ENCODE assay signal across 19 mouse cellular contexts in the genomic region with DNA sequence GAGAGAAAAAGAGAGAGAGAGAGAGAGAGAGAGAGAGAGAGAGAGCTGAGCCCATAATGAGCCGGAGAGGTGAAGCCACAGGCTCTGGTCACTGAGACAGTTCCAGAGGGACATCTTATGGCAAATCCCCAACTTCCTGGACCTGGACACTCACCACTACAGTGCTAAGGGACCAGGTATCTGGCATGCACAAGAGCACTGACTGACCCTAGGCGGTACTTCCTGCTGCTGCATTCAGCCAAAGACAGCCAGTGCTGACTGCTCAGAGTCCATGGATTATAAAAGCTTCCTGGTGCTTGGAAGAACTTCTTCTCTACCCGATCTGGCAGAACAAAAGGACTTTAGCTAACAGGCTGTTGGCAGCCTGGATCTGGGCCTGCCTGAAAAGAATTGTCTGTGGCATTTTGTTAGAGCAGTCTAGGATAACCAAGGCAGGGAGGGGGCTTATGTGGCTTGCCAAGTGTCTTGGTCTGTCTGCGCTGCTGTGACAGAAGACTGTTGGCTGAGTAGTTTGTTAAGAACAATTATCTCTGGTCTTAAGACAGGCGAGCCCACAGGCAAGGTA. TPM values are rescaled to one million over a fixed set of nuclear protein-coding genes. Genes with fewer than 3 reads are reported as not detected.
DNase-seq lines count a peak whose midpoint lies in the region; ATAC-seq and TF ChIP-seq lines count a peak whose summit lies in the region.
"Had no signal": no experiment of that assay in that cellular context is flagged by ENCODE, and none has a peak within 500 bp of the region (broad histone marks: within the 10 kb centered on the region; RNA-seq: fewer than 3 reads in every experiment).

No protein-coding gene starts in this region.

- DNase-seq in frontal cortex, adult 2 months (ENCODE audit: extremely low spot score in 1 of 2, low spot score in 1 of 2), result no peak
- DNase-seq in lung, embryonic 14.5 days, result no peak
- no peak for DNase-seq in lung, adult 18-20 months
- peak; percentile 43 for DNase-seq in adipocyte (ENCODE audit: low spot score)
- no peak for DNase-seq in left cerebral cortex, postnatal 10 days (ENCODE audit: extremely low spot score in 1 of 2, low spot score in 2 of 2)
- DNase-seq in frontal cortex, postnatal 36 days (ENCODE audit: low spot score in 2 of 2), result no peak
- DNase-seq: adrenal gland, adult 8-10 months; B cell, adult 2 months; cerebellum, adult 9-11 months; gastrocnemius, postnatal 25 days; kidney, adult 18-20 months; kidney, postnatal 25 days; lung, postnatal 36 days had no signal

- no peaks in the 10 kb centered on the region for H3K36me3 ChIP-seq in lung, embryonic 14.5 days (ENCODE audit: insufficient read depth)
- H3K36me3 ChIP-seq in intestine, postnatal 0 days (ENCODE audit: control insufficient read depth, insufficient read depth), result no peaks in the 10 kb centered on the region
- H3K36me3 ChIP-seq: heart, embryonic 12.5 days had no signal

- no peaks in the 10 kb centered on the region for H3K27me3 ChIP-seq in lung, embryonic 14.5 days (ENCODE audit: insufficient read depth, low read length)
- no peaks in the 10 kb centered on the region for H3K27me3 ChIP-seq in intestine, postnatal 0 days (replicated peaks; ENCODE audit: control insufficient read depth, insufficient read depth, low read length)
- H3K27me3 ChIP-seq: heart, embryonic 12.5 days had no signal

- H3K4me1 ChIP-seq in lung, embryonic 14.5 days (ENCODE audit: insufficient read depth), result peaks cover 15% of the 10 kb centered on the region; the same call in 1 of the 2 replicates
- peaks cover 9% of the 10 kb centered on the region; the same call in 1 of the 2 replicates for H3K4me1 ChIP-seq in intestine, postnatal 0 days (replicated peaks; ENCODE audit: control insufficient read depth, insufficient read depth, low read length)

- peaks cover 6% of the 10 kb centered on the region; the same call in 1 of the 2 replicates for H3K9me3 ChIP-seq in lung, embryonic 14.5 days (ENCODE audit: low read depth, low read length)
- H3K9me3 ChIP-seq in intestine, postnatal 0 days (ENCODE audit: control insufficient read depth), result no peaks in the 10 kb centered on the region

- WGBS in lung, embryonic 14.5 days, result 71% methylated on average over 5 of the region's 5 CpGs
- 53% methylated on average over 5 of the region's 5 CpGs for WGBS in intestine, postnatal 0 days

- no peak overlapping the region for H3K9ac ChIP-seq in lung, embryonic 14.5 days
- H3K9ac ChIP-seq in intestine, postnatal 0 days (ENCODE audit: low read depth, low read length), result no peak overlapping the region
- H3K9ac ChIP-seq: heart, embryonic 12.5 days had no signal

- peak overlapping the region; percentile 20; the same call in 1 of the 2 replicates for H3K27ac ChIP-seq in lung, embryonic 14.5 days (ENCODE audit: low read depth)
- H3K27ac ChIP-seq in intestine, postnatal 0 days (ENCODE audit: low read depth, low read length), result peak overlapping the region; percentile 68
- H3K27ac ChIP-seq: left cerebral cortex, adult 2 months had no signal

- H3K4me2 ChIP-seq in lung, embryonic 14.5 days, result no peak overlapping the region
- H3K4me2 ChIP-seq in intestine, postnatal 0 days (replicated peaks; ENCODE audit: low read depth), result no peak overlapping the region
- H3K4me2 ChIP-seq: heart, embryonic 12.5 days had no signal

- ATAC-seq in frontal cortex, adult (ENCODE audit: low TSS enrichment), result peak; percentile 41; the same call in 1 of the 2 replicates
- no peak for ATAC-seq in lung, embryonic 14.5 days (ENCODE audit: insufficient read depth)
- ATAC-seq in intestine, postnatal 0 days, result peak; percentile 59; the same call in 1 of the 2 replicates

- intact Hi-C loops in left cerebral cortex, postnatal 10 days (cut with DNase I), result no loop called here

- no peak for TF ChIP-seq CTCF in lung, embryonic 14.5 days (IDR thresholded peaks at IDR 0.05; ENCODE audit: low read depth)
- TF ChIP-seq CTCF in intestine, postnatal 0 days (IDR thresholded peaks at IDR 0.05; ENCODE audit: low read depth), result no peak

- no peak overlapping the region for H3K4me3 ChIP-seq in lung, embryonic 14.5 days (ENCODE audit: low read depth, low read length)
- H3K4me3 ChIP-seq in intestine, postnatal 0 days (ENCODE audit: low read depth, low read length), result no peak overlapping the region
- H3K4me3 ChIP-seq: heart, embryonic 12.5 days; left cerebral cortex, adult 2 months had no signal

RNA-seq across cellular contexts. Expression of gene Mb, which starts 4.2 kb away (rescaled TPM):
- 0.28 and 1.2 TPM in 2 replicates for polyA plus RNA-seq in frontal cortex, adult 2 months (2012; rRNA removed)
- 0.51 and 1.3 TPM in 2 replicates for polyA plus RNA-seq in lung, embryonic 14.5 days (2014; fragmentation: Nextera tagmentation; extraction: Ambion mirVana)
- polyA plus RNA-seq in intestine, postnatal 0 days (2015; fragmentation: Nextera tagmentation; extraction: Ambion mirVana), result 0.16 and 0.24 TPM in 2 replicates
- total RNA-seq in left cerebral cortex, postnatal 10 days (2021), result not detected
- total RNA-seq: monocyte, adult 5-6 weeks had no signal

RNA-seq across cellular contexts. Expression of gene Apol6, which starts 10.2 kb away (rescaled TPM):
- polyA plus RNA-seq in frontal cortex, adult 2 months (2012; rRNA removed), result 0.19 and 0.20 TPM in 2 replicates
- 0.09 and 0.12 TPM in 2 replicates for polyA plus RNA-seq in lung, embryonic 14.5 days (2014; fragmentation: Nextera tagmentation; extraction: Ambion mirVana)
- polyA plus RNA-seq in intestine, postnatal 0 days (2015; fragmentation: Nextera tagmentation; extraction: Ambion mirVana), result 0.67 and 1.3 TPM in 2 replicates
- total RNA-seq in left cerebral cortex, postnatal 10 days (2021), result under 1 TPM in 1 of 2 experiments, not detected in 1; 0.32 TPM
- total RNA-seq: monocyte, adult 5-6 weeks had no signal
- polyA plus RNA-seq: hindbrain, embryonic 11.5 days had no signal
